Mouse (Mus musculus): Measurements from ENCODE around the gene Vmn2r2. TPM values are rescaled to one million over a fixed set of nuclear protein-coding genes. Genes with fewer than 3 reads are reported as not detected.

Vmn2r2 gene
- total RNA-seq (2018; cell fraction: chromatin; rRNA removed), result not detected
- total RNA-seq (2018; cell fraction: cytosol; rRNA removed), result not detected
- total RNA-seq (2018; cell fraction: nucleus; rRNA removed), result not detected
- polyA plus RNA-seq (2018), result not detected in 3 replicates

- H3K36me3 ChIP-seq (ENCODE audit: inconsistent target), result no peaks in the 10 kb centered on the region
- WGBS (ENCODE audit: missing documents), result 84% methylated on average over 2 of the region's 2 CpGs
- H3K27ac ChIP-seq, result no peak within 1 kb of the TSS
- no peaks in the 10 kb centered on the region for H3K79me2 ChIP-seq (ENCODE audit: inconsistent target)
- no peak within 1 kb of the TSS for H3K4me3 ChIP-seq (ENCODE audit: inconsistent target)
Observed at GRCm38 (mm10) chr3:64141878-64142508, at the start of gene Vmn2r2. Vmn2r2 (minus strand) TSS chr3:64141928.

- H3K4me3 ChIP-seq (ENCODE audit: inconsistent target), result no peak overlapping the region
- 85% methylated on average over 11 of the region's 11 CpGs for WGBS (ENCODE audit: missing documents)
- H3K79me2 ChIP-seq (ENCODE audit: inconsistent target), result no peaks in the 10 kb centered on the region
Observed at GRCm38 (mm10) chr3:64113352-64114046, 28.2 kb downstream of the Vmn2r2 start.

GRCm38 (mm10) chr3:64112707-64113106 lies 29.0 kb downstream of the Vmn2r2 start:
- H3K79me2 ChIP-seq (ENCODE audit: inconsistent target), result no peaks in the 10 kb centered on the region
- 71% methylated on average over 1 of the region's 1 CpGs for WGBS (ENCODE audit: missing documents)
- H3K4me3 ChIP-seq (ENCODE audit: inconsistent target), result no peak overlapping the region
- no peak overlapping the region for H3K27ac ChIP-seq
- H3K36me3 ChIP-seq (ENCODE audit: inconsistent target), result no peaks in the 10 kb centered on the region

More at GRCm38 (mm10) chr3:64113352-64114046, 28.2 kb downstream of the Vmn2r2 start:
- H3K27ac ChIP-seq, result no peak overlapping the region
- no peaks in the 10 kb centered on the region for H3K36me3 ChIP-seq (ENCODE audit: inconsistent target)

- Histone ChIP-seq H3K79me2 (ENCODE audit: inconsistent target) (no peaks in the 10 kb centered on the region), H3K36me3 (ENCODE audit: inconsistent target) (no peaks in the 10 kb centered on the region), H3K4me3 (ENCODE audit: inconsistent target) (no peak within 1 kb of the TSS), H3K27ac (no peak within 1 kb of the TSS)
- 86% methylated on average over 4 of the region's 4 CpGs for WGBS (ENCODE audit: missing documents)
Observed at GRCm38 (mm10) chr3:64081247-64081646, 60.5 kb downstream of the Vmn2r2 start, which contains the start of gene Vmn2r1. Vmn2r1 (plus strand) TSS chr3:64081547.

Other genes starting within 250 kb of the Vmn2r2 start
- gene Plch1, start 242.5 kb downstream of the Vmn2r2 start, polyA plus RNA-seq (2018), result not detected in 3 replicates
- gene E130311K13Rik, start 212.5 kb downstream of the Vmn2r2 start, polyA plus RNA-seq (2018), result 3.3 to 11.2 TPM (median 9.1 TPM) in 3 replicates
- gene Slc33a1, start 177.2 kb downstream of the Vmn2r2 start, polyA plus RNA-seq (2018), result 22.3 to 27.2 TPM (median 23.7 TPM) in 3 replicates
- gene Gmps, start 165.8 kb downstream of the Vmn2r2 start, polyA plus RNA-seq (2018), result 8.1 to 12.9 TPM (median 12.4 TPM) in 3 replicates
- gene Vmn2r1, start 60.4 kb downstream of the Vmn2r2 start, polyA plus RNA-seq (2018), result not detected in 3 replicates
- not detected in 3 replicates for gene Vmn2r3, start 147.8 kb upstream of the Vmn2r2 start, polyA plus RNA-seq (2018)

Data from macrophage (primary cell).